Mouse (Mus musculus): ENCODE results near the gene Snx17. TPM values are rescaled to one million over a fixed set of nuclear protein-coding genes. Genes with fewer than 3 reads are reported as not detected.
"Not testable (repeated sequence)": the region's sequence is repeated elsewhere in the genome, so short reads cannot be mapped to it uniquely, and the experiment has no call there.

Snx17 gene
- total and polyA plus RNA-seq, 3 experiments = 85.7 to 115 (median 92.2) TPM

DNA sequence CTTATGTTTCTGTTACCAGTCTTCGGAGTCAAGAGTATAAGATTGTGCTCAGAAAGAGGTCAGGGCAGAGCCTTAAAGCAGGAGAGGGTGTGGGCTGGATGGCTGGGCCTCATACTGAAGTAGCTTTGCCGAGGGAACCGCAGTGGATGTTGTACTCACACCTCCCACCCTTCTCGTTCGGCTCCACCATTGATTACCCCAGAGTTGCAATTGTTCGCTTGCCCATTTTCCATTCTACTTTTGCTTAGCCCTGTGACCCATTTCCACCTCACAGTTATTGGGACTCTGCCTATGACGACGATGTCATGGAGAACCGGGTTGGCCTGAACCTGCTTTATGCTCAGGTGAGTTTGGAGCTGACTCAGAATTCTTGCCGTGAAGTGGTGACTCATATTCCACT, 3.2 kb downstream of the Snx17 start:
- peak; percentile 38 for DNase-seq

DNA sequence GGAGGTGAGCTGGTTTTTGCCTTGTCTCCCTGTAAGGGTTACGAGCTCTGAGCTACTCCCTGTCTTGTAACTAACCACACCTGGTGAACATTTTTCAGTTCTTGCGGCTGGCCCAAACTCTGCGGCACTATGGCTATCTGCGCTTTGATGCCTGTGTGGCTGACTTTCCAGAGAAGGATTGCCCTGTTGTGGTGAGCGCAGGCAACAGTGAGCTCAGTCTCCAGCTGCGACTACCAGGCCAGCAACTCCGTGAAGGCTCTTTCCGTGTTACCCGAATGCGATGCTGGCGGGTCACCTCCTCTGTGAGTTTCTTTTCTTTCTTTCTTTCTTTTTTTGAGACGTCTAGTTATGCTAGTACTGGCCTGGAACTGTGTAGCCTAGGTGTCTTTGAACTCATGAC, 4.0 kb downstream of the Snx17 start:
- no peak for DNase-seq

GRCm38 (mm10) chr5:31198170-31198569, 5.1 kb downstream of the Snx17 start:
- peak; percentile 17 for DNase-seq

- DNase-seq = peak; percentile 20
These were observed 5.7 kb downstream of the Snx17 start for GRCm38 (mm10) chr5:31198616-31199320.

- peak; percentile 25 for DNase-seq
These were observed 6.4 kb downstream of the Snx17 start for GRCm38 (mm10) chr5:31199321-31199892.

DNA sequence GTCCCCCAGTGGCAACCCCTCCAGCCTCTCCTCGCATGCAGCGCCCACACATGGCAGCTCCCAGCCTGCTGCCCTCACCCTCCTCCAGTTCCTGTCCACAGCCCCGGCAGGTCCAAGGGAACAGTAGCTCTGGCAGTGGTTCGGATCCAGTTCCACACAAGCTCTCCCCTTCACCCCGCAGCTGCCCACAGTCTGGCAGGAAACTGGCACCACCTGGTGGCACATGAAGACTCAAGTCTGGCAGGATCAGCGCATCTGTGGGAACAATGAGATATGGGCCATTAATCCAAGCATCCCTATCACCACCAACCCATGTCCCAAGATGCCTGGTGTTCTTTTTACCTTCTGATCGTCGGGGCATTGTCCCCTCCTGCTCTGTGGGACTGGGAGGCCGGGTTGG, 6.9 kb downstream of the Snx17 start:
- no peak for DNase-seq

DNA sequence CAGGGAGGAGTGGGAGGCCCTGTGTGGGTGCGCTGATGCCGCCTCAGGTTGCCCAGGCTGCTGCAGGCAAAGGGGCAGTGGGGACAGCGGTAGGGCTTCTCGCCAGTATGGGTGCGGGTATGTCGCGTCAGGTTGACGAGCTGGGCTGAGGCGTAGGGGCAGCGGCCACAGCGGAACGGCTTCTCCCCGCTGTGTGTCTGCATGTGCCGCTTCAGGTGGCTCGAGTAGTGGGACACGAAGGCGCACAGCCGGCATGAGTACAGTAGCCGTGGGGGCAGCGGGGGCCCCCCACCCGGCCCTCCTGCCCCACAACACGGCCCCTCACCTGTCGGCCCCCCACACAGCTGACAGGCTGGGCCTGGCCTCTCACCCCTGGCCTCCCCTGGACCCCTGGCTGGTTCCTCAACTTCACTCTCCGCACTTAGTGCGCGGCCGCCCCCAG, 7.3 kb downstream of the Snx17 start:
- peak; percentile 38 for DNase-seq

GRCm38 (mm10) chr5:31201042-31201741, 8.2 kb downstream of the Snx17 start:
- DNase-seq = no peak

DNA sequence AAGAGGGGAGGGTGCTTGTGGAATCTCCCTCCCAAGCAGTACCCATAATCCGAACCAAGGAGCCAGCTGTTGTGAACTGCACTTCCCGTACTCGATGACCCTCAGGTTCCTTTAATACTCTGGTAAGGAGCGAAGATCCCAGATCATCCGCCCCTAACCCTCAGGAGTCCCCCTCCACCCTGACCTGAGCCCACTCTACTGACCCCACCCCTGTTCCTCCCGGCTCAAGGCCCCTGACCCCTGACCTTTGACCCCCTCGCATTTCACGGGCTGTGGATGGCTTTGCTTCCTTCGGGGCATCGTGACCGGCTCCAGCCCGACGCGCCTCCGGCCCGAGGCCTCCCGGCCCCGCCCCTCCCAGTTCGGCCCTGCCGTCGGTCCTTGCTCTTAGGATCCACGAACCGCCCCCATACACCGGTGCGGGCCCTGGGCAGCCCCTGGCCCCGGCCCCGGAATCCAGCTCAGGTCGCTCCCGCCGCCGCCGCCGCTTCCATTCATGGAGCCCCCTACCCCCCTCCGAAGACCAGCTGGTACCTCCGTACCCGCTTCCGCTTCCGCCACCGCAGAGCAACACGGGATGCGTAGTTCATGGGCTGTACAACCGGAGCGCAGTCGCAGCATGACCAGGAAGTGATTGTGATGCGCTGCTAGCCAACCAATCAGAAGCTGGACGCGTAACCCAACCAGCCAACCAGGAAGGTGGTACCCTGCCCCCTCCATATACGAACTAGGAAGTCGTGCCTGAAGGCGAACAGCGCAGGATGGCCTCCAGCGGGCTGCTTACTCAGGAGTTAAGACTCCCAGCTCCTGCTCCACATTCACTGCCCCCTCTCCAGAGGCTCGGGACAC, 8.9 kb downstream of the Snx17 start, which contains the start of gene Zfp513:
Gene Zfp513, minus strand, starts transcription at position 562 of the 849 bp plus-strand sequence.
- peak; percentile 97 for DNase-seq

- peak; percentile 37 for DNase-seq
These were observed 9.9 kb downstream of the Snx17 start for GRCm38 (mm10) chr5:31202933-31203332.

GRCm38 (mm10) chr5:31203866-31204265, 10.8 kb downstream of the Snx17 start:
- peak; percentile 54 for DNase-seq

DNA sequence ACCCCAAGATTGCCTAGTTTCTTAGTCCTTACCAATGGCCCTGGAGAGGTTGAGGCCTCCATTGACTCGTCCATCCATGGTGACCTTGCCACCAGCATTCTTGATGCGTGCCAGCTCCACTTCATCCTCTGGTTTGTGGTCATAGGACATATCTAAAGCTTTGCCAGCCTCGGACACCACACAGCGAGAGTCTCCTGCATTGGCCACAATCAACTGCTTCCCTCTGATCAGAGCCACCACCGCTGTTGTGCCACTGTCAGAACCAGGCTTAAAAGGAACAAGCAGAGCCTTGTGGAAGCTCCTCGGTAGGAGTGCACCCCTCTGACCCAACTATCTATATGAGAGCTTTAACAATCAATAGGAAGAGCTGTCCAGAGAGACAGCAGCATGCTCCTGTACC, 11.4 kb downstream of the Snx17 start:
- DNase-seq = peak; percentile 24

- not testable (repeated sequence) for DNase-seq
These were observed 23.5 kb downstream of the Snx17 start for GRCm38 (mm10) chr5:31216554-31216953.

- no peak for DNase-seq
These were observed 25.3 kb downstream of the Snx17 start for GRCm38 (mm10) chr5:31218294-31218693.

GRCm38 (mm10) chr5:31219070-31219469, 26.0 kb downstream of the Snx17 start:
- DNase-seq = no peak

- DNase-seq = no peak
These were observed 26.4 kb downstream of the Snx17 start for GRCm38 (mm10) chr5:31219474-31219873.

DNA sequence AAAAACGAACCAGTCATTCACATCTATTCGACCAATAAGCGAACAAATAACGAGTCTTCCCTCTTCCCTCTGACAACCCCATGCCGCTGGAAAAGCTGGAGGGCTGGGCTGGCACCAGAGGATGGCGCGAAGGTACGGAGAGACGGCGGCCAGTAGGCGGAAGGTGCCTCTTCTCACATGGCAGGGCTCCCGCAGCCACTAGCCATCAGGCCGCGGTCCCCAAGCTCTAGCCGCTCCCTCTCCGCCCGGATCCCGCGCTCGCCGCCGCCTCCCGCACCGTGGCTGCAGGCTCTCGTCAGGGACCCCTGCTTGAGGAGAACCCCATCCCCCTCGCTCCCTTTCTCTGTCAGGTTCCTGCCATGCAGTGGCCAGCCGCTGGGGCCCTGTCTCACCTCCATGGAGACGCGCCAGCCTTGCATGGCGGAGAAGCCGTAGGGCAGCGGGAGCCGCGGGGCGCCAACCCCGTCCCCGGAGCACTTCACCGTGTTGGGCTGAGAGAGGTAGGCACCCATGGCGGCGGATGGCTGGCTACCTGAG, 27.0 kb downstream of the Snx17 start:
- DNase-seq = peak; percentile 71

- peak; percentile 99 for DNase-seq
These were observed 27.6 kb downstream of the Snx17 start, which contains the start of gene Ppm1g for GRCm38 (mm10) chr5:31220448-31221303. Ppm1g (minus strand) TSS chr5:31220687.

GRCm38 (mm10) chr5:31221304-31221945, 28.4 kb downstream of the Snx17 start:
- peak; percentile 52 for DNase-seq

DNA sequence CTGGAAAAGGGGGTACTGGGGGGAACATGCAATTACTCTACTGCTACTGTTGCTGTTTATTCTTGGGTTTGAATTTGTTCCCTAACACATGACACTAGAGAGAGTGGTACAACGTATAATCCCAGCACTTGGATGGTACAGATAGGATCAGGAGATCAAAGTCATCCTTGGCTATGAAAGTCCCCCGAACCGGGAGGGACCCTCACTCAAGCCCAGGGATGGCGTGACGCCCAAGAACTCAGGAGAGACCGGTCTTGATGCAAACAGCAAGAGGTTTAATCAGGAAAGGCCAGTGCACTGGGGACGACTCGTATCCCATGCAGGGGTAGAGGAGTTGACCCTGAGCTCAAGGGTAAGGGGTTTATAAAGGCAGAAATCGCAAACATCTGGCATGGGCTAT, 29.7 kb downstream of the Snx17 start:
- DNase-seq = no peak

All from adrenal gland, adult 2 months (tissue).